Comparison of ENCODE assay signal across 11 mouse cellular contexts in genomic region chr8:109417971-109418370, GRCm38 (mm10).
DNase-seq lines count a peak whose midpoint lies in the region; ATAC-seq lines count a peak whose summit lies in the region.
"Had no signal": no experiment of that assay in that cellular context is flagged by ENCODE, and none has a peak within 500 bp of the region (broad histone marks: within the 10 kb centered on the region; RNA-seq: fewer than 3 reads in every experiment).

No protein-coding gene starts in this region.

- H3K9me3 ChIP-seq in forebrain, embryonic 12.5 days, result 0 out of 2 replicates have a peak, but pooled peaks cover 2% of the 10 kb centered on the region
- no peaks in the 10 kb centered on the region for H3K9me3 ChIP-seq in hindbrain, embryonic 13.5 days
- no peaks in the 10 kb centered on the region for H3K9me3 ChIP-seq in neural tube, embryonic 13.5 days
- H3K9me3 ChIP-seq: embryonic facial prominence, embryonic 10.5 days had no signal

- peaks cover 38% of the 10 kb centered on the region for H3K4me1 ChIP-seq in forebrain, embryonic 12.5 days
- H3K4me1 ChIP-seq in hindbrain, embryonic 13.5 days (replicated peaks), result peaks cover 41% of the 10 kb centered on the region
- H3K4me1 ChIP-seq in neural tube, embryonic 13.5 days (replicated peaks), result peaks cover 39% of the 10 kb centered on the region

- DNase-seq in layer of hippocampus, postnatal 10 days (ENCODE audit: low spot score in 2 of 2), result peak; percentile 21 to 23
- no peak for DNase-seq in layer of hippocampus, adult 11-12 months (ENCODE audit: low spot score)
- DNase-seq in embryo, embryonic 10 days (ENCODE audit: low spot score), result no peak
- no peak for DNase-seq in layer of hippocampus, postnatal 25 days (ENCODE audit: extremely low spot score in 1 of 2, low spot score in 1 of 2)
- DNase-seq: gastrocnemius, postnatal 10 days had no signal

- no peak overlapping the region for H3K9ac ChIP-seq in forebrain, embryonic 12.5 days
- H3K9ac ChIP-seq in hindbrain, embryonic 13.5 days, result peak overlapping the region; percentile 53
- peak overlapping the region; percentile 64 for H3K9ac ChIP-seq in neural tube, embryonic 13.5 days
- H3K9ac ChIP-seq: liver, embryonic 14.5 days had no signal

- ATAC-seq in forebrain, embryonic 12.5 days (ENCODE audit: low FRiP score), result peak; percentile 36
- no peak; the same call in 1 of the 2 replicates for ATAC-seq in hindbrain, embryonic 13.5 days (ENCODE audit: low FRiP score)
- peak; percentile 53; the same call in 1 of the 2 replicates for ATAC-seq in neural tube, embryonic 13.5 days (ENCODE audit: low read depth)
- ATAC-seq in erythroid progenitor cell, adult 5-6 weeks (replicated peaks; ENCODE audit: low FRiP score, poor library complexity, severe bottlenecking), result no peak

- H3K4me2 ChIP-seq in forebrain, embryonic 12.5 days, result no peak overlapping the region
- peak overlapping the region; percentile 23 for H3K4me2 ChIP-seq in hindbrain, embryonic 13.5 days
- H3K4me2 ChIP-seq in neural tube, embryonic 13.5 days, result peak overlapping the region; percentile 45

- WGBS in forebrain, embryonic 12.5 days, result 16% methylated on average over 12 of the region's 12 CpGs
- WGBS in hindbrain, embryonic 13.5 days, result 25% methylated on average over 12 of the region's 12 CpGs
- WGBS in neural tube, embryonic 13.5 days, result 11% methylated on average over 12 of the region's 12 CpGs

- H3K4me3 ChIP-seq in forebrain, embryonic 12.5 days (replicated peaks), result no peak overlapping the region
- H3K4me3 ChIP-seq in hindbrain, embryonic 13.5 days, result no peak overlapping the region
- no peak overlapping the region for H3K4me3 ChIP-seq in neural tube, embryonic 13.5 days
- H3K4me3 ChIP-seq: embryonic facial prominence, embryonic 10.5 days had no signal

- peak overlapping the region; percentile 70 for H3K27ac ChIP-seq in forebrain, embryonic 12.5 days
- H3K27ac ChIP-seq in hindbrain, embryonic 13.5 days, result peak overlapping the region; percentile 87
- H3K27ac ChIP-seq in neural tube, embryonic 13.5 days (replicated peaks), result peak overlapping the region; percentile 88
- H3K27ac ChIP-seq: embryonic facial prominence, embryonic 10.5 days; liver, embryonic 14.5 days had no signal

- H3K27me3 ChIP-seq in forebrain, embryonic 12.5 days, result peaks cover 4% of the 10 kb centered on the region; the same call in 1 of the 2 replicates
- no peaks in the 10 kb centered on the region for H3K27me3 ChIP-seq in hindbrain, embryonic 13.5 days
- no peaks in the 10 kb centered on the region for H3K27me3 ChIP-seq in neural tube, embryonic 13.5 days

- no peaks in the 10 kb centered on the region for H3K36me3 ChIP-seq in forebrain, embryonic 12.5 days (replicated peaks)
- H3K36me3 ChIP-seq in hindbrain, embryonic 13.5 days, result no peaks in the 10 kb centered on the region
- H3K36me3 ChIP-seq in neural tube, embryonic 13.5 days, result no peaks in the 10 kb centered on the region
- H3K36me3 ChIP-seq: embryonic facial prominence, embryonic 10.5 days had no signal

Comparison
In these comparisons a context has a peak if more than half of its experiments do, and no peak if none do; other contexts are left out.
1. DNase-seq: peak in layer of hippocampus, postnatal 10 days (2 of 2); none in layer of hippocampus, adult 11-12 months (single experiment), embryo, embryonic 10 days (single experiment) and layer of hippocampus, postnatal 25 days (0 of 2).
2. ATAC-seq: peak in forebrain, embryonic 12.5 days (single experiment) and neural tube, embryonic 13.5 days (single experiment); none in hindbrain, embryonic 13.5 days (single experiment) and erythroid progenitor cell, adult 5-6 weeks (single experiment).
3. Peak in every context shown above with its lines, with median percentiles within 50 percentile points of each other: H3K27ac ChIP-seq.